Mouse (Mus musculus): ENCODE results near the gene Zfp287. TPM values are rescaled to one million over a fixed set of nuclear protein-coding genes. Genes with fewer than 3 reads are reported as not detected.
A peak's percentile ranks its signal among the peaks of the same experiment; 100 is the strongest.

Gene Zfp287
- 6.3 and 7.3 TPM in 2 replicates for polyA plus RNA-seq (2015; fragmentation: Nextera tagmentation; extraction: Ambion mirVana)

DNA sequence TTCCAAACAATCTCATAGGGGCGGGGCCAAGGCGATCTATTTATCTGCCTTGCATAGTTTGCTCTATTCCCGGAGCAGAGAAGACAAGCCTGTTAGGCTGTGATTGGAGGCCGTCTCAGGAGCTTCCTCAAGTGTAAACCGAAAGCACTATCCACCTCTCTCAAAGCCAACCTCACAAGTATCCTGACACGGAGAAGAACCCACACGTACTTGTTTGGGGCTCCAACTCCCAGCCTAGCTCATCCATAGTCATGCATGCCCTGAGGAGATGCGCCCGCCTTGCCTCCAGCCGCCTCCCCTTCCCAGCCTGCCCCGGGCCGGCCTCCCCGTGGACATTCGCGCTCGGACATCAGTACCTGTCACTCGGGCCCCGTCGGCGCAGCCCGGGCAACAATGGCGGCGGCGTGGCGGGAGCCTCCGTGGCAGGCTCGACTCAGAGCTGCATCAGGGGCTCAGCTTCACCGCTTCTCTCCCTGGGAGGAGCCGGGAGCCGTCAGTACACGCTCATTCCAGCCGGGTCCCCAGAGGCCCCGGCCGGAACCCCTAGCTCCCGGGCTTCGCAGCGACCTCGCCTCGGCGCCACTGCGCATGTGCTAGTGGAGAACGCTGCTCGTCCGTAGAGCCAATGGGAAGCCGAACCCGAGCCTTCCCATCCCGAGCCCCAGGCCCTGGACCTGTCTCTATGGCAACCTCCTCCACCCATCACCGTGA, at the start of gene Zfp287:
Gene Zfp287, minus strand, starts transcription at position 595 of the 711 bp plus-strand sequence.
- peak; percentile 96 for ATAC-seq (ENCODE audit: insufficient read depth, low FRiP score)
- Histone ChIP-seq H3K9me3 (replicated peaks; ENCODE audit: control insufficient read depth, low read length) (no peaks in the 10 kb centered on the region), H3K36me3 (ENCODE audit: control insufficient read depth, insufficient read depth, low read length) (no peaks in the 10 kb centered on the region), H3K9ac (ENCODE audit: low read length) (peak within 1 kb of the TSS; percentile 80), H3K4me2 (ENCODE audit: low read depth, low read length) (peak within 1 kb of the TSS; percentile 86), H3K4me1 (ENCODE audit: control insufficient read depth, insufficient read depth, low read length) (peaks cover 4% of the 10 kb centered on the region), H3K27me3 (ENCODE audit: control insufficient read depth, insufficient read depth, low read length) (no peaks in the 10 kb centered on the region), H3K4me3 (replicated peaks; ENCODE audit: low read length) (peak within 1 kb of the TSS; percentile 72), H3K27ac (ENCODE audit: low read length) (peak within 1 kb of the TSS; percentile 69)
- under 1% methylated on average over 48 of the region's 48 CpGs for WGBS

DNA sequence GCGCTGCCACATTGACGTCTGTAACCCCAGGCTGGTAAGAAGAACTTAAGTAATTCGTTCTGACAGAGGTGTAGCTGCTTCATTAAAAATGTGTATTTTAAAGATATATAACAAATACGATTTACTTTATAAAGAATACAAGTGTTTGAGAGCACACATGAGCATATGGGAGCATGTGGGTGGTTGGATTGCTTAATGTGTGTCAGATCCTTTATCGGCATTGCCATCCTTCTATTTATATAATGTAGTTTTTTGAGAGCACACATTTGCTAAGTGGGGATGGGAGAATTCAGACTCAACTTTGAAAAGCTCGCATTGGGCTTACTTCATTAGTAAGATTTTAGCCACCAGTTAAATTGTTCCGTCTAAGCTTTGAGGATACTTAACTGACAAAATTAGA, 44.8 kb upstream of the Zfp287 start:
- Histone ChIP-seq H3K4me3 (replicated peaks; ENCODE audit: low read length) (no peak overlapping the region), H3K4me2 (ENCODE audit: low read depth, low read length) (no peak overlapping the region), H3K27ac (ENCODE audit: low read length) (no peak overlapping the region), H3K27me3 (ENCODE audit: control insufficient read depth, insufficient read depth, low read length) (no peaks in the 10 kb centered on the region), H3K9ac (ENCODE audit: low read length) (no peak overlapping the region), H3K4me1 (ENCODE audit: control insufficient read depth, insufficient read depth, low read length) (no peaks in the 10 kb centered on the region), H3K36me3 (ENCODE audit: control insufficient read depth, insufficient read depth, low read length) (peaks cover 35% of the 10 kb centered on the region), H3K9me3 (replicated peaks; ENCODE audit: control insufficient read depth, low read length) (peaks cover 41% of the 10 kb centered on the region)
- WGBS: 91% methylated on average over 7 of the region's 7 CpGs
- ATAC-seq (ENCODE audit: insufficient read depth, low FRiP score): no peak

- Histone ChIP-seq H3K9ac (ENCODE audit: low read length) (no peak overlapping the region), H3K36me3 (ENCODE audit: control insufficient read depth, insufficient read depth, low read length) (no peaks in the 10 kb centered on the region), H3K9me3 (replicated peaks; ENCODE audit: control insufficient read depth, low read length) (no peaks in the 10 kb centered on the region), H3K27me3 (ENCODE audit: control insufficient read depth, insufficient read depth, low read length) (no peaks in the 10 kb centered on the region), H3K4me2 (ENCODE audit: low read depth, low read length) (no peak overlapping the region), H3K4me3 (replicated peaks; ENCODE audit: low read length) (no peak overlapping the region), H3K27ac (ENCODE audit: low read length) (no peak overlapping the region), H3K4me1 (ENCODE audit: control insufficient read depth, insufficient read depth, low read length) (no peaks in the 10 kb centered on the region)
- no peak for ATAC-seq (ENCODE audit: insufficient read depth, low FRiP score)
- WGBS: 68% methylated on average over 9 of the region's 9 CpGs
These were observed 29.2 kb upstream of the Zfp287 start for GRCm38 (mm10) chr11:62760755-62761457.

DNA sequence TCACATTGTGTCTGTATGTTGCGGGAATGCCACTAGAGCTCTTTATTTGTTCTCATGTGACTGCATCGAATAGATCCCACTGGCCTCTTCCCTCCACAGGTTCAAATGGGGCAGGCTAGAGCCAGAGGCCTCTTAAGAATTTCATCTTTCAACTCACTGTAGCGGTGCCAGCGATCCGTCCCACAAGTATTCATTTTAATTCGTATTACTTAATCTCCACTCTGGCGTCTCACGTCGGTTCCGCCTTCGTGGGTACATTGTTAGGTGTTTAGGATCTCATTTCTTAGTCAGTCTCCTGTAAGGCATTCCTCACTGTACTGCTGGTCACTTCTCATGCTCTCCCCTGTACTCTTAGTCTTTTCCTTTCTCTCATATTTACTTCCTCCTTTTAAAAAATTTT, 26.8 kb upstream of the Zfp287 start:
- H3K27ac ChIP-seq (ENCODE audit: low read length): no peak overlapping the region
- 85% methylated on average over 11 of the region's 11 CpGs for WGBS
- no peak for ATAC-seq (ENCODE audit: insufficient read depth, low FRiP score)

DNA sequence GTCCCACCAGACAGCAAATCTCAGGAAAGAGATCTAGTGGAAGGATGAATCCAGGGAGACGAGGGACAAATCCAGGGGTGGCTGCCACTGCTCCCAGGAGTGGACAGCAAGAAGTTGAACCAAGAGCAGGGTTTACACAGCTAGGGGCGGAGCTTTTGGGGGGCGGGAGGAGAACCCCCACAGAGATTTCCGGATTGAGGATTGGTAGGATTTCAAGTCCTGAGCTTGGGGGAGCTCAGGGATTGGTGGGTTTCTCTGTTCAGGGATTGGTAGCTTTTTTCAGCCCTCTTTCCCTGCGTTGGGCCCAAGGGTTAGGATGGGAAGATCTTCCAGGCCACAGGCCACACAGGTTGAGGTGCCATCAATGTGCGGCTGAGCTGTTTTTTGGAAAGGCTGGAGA, 26.2 kb upstream of the Zfp287 start:
- Histone ChIP-seq H3K36me3 (ENCODE audit: control insufficient read depth, insufficient read depth, low read length) (no peaks in the 10 kb centered on the region), H3K9me3 (replicated peaks; ENCODE audit: control insufficient read depth, low read length) (no peaks in the 10 kb centered on the region), H3K27me3 (ENCODE audit: control insufficient read depth, insufficient read depth, low read length) (no peaks in the 10 kb centered on the region), H3K27ac (ENCODE audit: low read length) (no peak overlapping the region), H3K9ac (ENCODE audit: low read length) (no peak overlapping the region), H3K4me3 (replicated peaks; ENCODE audit: low read length) (no peak overlapping the region), H3K4me1 (ENCODE audit: control insufficient read depth, insufficient read depth, low read length) (no peaks in the 10 kb centered on the region), H3K4me2 (ENCODE audit: low read depth, low read length) (no peak overlapping the region)
- ATAC-seq (ENCODE audit: insufficient read depth, low FRiP score): no peak
- 80% methylated on average over 6 of the region's 6 CpGs for WGBS

More for the DNA sequence above, 26.8 kb upstream of the Zfp287 start:
- H3K4me1 ChIP-seq (ENCODE audit: control insufficient read depth, insufficient read depth, low read length): no peaks in the 10 kb centered on the region
- no peak overlapping the region for H3K4me3 ChIP-seq (replicated peaks; ENCODE audit: low read length)
- no peaks in the 10 kb centered on the region for H3K36me3 ChIP-seq (ENCODE audit: control insufficient read depth, insufficient read depth, low read length)
- no peaks in the 10 kb centered on the region for H3K9me3 ChIP-seq (replicated peaks; ENCODE audit: control insufficient read depth, low read length)
- no peaks in the 10 kb centered on the region for H3K27me3 ChIP-seq (ENCODE audit: control insufficient read depth, insufficient read depth, low read length)
- H3K4me2 ChIP-seq (ENCODE audit: low read depth, low read length): no peak overlapping the region
- H3K9ac ChIP-seq (ENCODE audit: low read length): no peak overlapping the region

- Histone ChIP-seq H3K27ac (ENCODE audit: low read length) (no peak overlapping the region), H3K4me2 (ENCODE audit: low read depth, low read length) (peak overlapping the region; percentile 53), H3K9me3 (replicated peaks; ENCODE audit: control insufficient read depth, low read length) (no peaks in the 10 kb centered on the region), H3K27me3 (ENCODE audit: control insufficient read depth, insufficient read depth, low read length) (no peaks in the 10 kb centered on the region), H3K36me3 (ENCODE audit: control insufficient read depth, insufficient read depth, low read length) (no peaks in the 10 kb centered on the region), H3K4me1 (ENCODE audit: control insufficient read depth, insufficient read depth, low read length) (no peaks in the 10 kb centered on the region), H3K4me3 (replicated peaks; ENCODE audit: low read length) (peak overlapping the region; percentile 34), H3K9ac (ENCODE audit: low read length) (peak overlapping the region; percentile 49)
- 0 out of 2 replicates have a peak, but pooled peaks have one; percentile 8 for ATAC-seq (ENCODE audit: insufficient read depth, low FRiP score)
- WGBS: 3% methylated on average over 7 of the region's 7 CpGs
These were observed 25.4 kb upstream of the Zfp287 start for GRCm38 (mm10) chr11:62757143-62757507.

DNA sequence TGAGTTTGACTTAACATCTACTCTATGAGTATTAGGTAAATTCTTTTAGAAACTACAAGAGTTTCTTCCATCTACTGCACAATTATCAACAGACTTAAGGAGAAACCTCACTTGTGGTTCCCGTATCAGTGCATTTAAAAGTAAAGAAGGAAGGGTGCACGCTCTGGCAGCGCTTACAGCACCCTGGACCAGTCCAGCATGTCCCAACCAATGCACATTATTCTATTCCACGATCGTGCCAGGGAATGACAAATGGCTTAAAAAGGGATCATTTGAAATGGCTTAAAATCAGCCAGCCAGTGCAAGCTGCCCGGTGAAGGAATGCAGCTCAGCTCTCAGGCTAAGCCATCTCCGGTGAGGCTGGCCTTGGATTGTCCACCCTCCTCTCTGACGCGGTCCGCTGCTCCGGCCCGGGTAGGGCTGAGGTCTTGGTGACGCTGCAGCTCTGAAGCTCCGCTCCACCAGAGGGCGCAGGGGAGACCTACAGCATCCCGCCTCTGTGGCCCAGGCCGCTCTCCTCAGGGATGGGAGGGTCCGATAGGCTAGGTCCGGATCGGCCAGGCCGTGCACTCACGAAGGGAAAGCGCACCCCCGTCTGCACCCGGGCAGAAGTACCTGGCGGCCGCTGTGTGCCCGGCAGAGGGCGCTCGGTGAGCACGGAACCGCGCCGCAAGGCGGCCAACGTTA, 24.9 kb upstream of the Zfp287 start:
- H3K36me3 ChIP-seq (ENCODE audit: control insufficient read depth, insufficient read depth, low read length): no peaks in the 10 kb centered on the region
- no peaks in the 10 kb centered on the region for H3K27me3 ChIP-seq (ENCODE audit: control insufficient read depth, insufficient read depth, low read length)
- H3K4me1 ChIP-seq (ENCODE audit: control insufficient read depth, insufficient read depth, low read length): no peaks in the 10 kb centered on the region
- H3K9me3 ChIP-seq (replicated peaks; ENCODE audit: control insufficient read depth, low read length): no peaks in the 10 kb centered on the region
- H3K9ac ChIP-seq (ENCODE audit: low read length): peak overlapping the region; percentile 49
- peak; percentile 100 for ATAC-seq (ENCODE audit: insufficient read depth, low FRiP score)
- 6% methylated on average over 36 of the region's 36 CpGs for WGBS
- peak overlapping the region; percentile 53 for H3K4me2 ChIP-seq (ENCODE audit: low read depth, low read length)
- H3K27ac ChIP-seq (ENCODE audit: low read length): no peak overlapping the region
- H3K4me3 ChIP-seq (replicated peaks; ENCODE audit: low read length): peak overlapping the region; percentile 34

DNA sequence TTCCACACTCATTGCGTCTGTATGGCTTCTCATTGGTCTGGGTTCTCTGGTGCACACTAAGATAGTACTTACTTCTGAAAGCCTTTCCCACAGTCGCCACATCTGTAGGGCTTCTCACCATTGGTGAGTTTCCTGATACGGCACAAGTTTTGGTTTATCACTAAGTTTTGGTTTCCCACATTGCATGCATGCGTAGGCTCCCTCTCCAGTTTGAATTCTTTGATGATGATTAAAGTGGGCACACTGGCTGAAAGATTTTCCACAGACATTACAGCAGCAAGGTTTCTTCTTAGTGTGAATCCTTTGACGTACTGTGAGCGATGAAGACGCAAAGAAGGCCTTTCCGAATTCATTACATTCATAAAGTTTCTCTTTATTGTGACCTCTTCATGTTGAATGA, 21.1 kb upstream of the Zfp287 start, which contains the start of gene Gm10428:
Gene Gm10428, plus strand, starts transcription at position 321 of the 400 bp plus-strand sequence.
- no peak within 1 kb of the TSS for H3K4me3 ChIP-seq (replicated peaks; ENCODE audit: low read length)
- H3K27me3 ChIP-seq (ENCODE audit: control insufficient read depth, insufficient read depth, low read length): no peaks in the 10 kb centered on the region
- no peaks in the 10 kb centered on the region for H3K4me1 ChIP-seq (ENCODE audit: control insufficient read depth, insufficient read depth, low read length)
- no peaks in the 10 kb centered on the region for H3K9me3 ChIP-seq (replicated peaks; ENCODE audit: control insufficient read depth, low read length)
- WGBS: 88% methylated on average over 8 of the region's 8 CpGs
- H3K4me2 ChIP-seq (ENCODE audit: low read depth, low read length): no peak within 1 kb of the TSS
- no peak within 1 kb of the TSS for H3K27ac ChIP-seq (ENCODE audit: low read length)
- no peaks in the 10 kb centered on the region for H3K36me3 ChIP-seq (ENCODE audit: control insufficient read depth, insufficient read depth, low read length)
- no peak within 1 kb of the TSS for H3K9ac ChIP-seq (ENCODE audit: low read length)
- no peak for ATAC-seq (ENCODE audit: insufficient read depth, low FRiP score)

GRCm38 (mm10) chr11:62752191-62752590, 20.5 kb upstream of the Zfp287 start:
- H3K36me3 ChIP-seq (ENCODE audit: control insufficient read depth, insufficient read depth, low read length): no peaks in the 10 kb centered on the region
- ATAC-seq (ENCODE audit: insufficient read depth, low FRiP score): no peak
- H3K9ac ChIP-seq (ENCODE audit: low read length): no peak overlapping the region
- H3K9me3 ChIP-seq (replicated peaks; ENCODE audit: control insufficient read depth, low read length): no peaks in the 10 kb centered on the region
- H3K4me2 ChIP-seq (ENCODE audit: low read depth, low read length): no peak overlapping the region
- WGBS: 52% methylated on average over 11 of the region's 11 CpGs
- H3K4me3 ChIP-seq (replicated peaks; ENCODE audit: low read length): no peak overlapping the region
- no peak overlapping the region for H3K27ac ChIP-seq (ENCODE audit: low read length)
- no peaks in the 10 kb centered on the region for H3K4me1 ChIP-seq (ENCODE audit: control insufficient read depth, insufficient read depth, low read length)
- H3K27me3 ChIP-seq (ENCODE audit: control insufficient read depth, insufficient read depth, low read length): peaks cover 1% of the 10 kb centered on the region; the same call in 1 of the 2 replicates
